Mouse (Mus musculus): ENCODE data around the gene Dapk3. TPM values are rescaled to one million over a fixed set of nuclear protein-coding genes. Genes with fewer than 3 reads are reported as not detected.

The Dapk3 gene
- polyA plus RNA-seq, 1 experiment from 2014 or later = 45.7 TPM

DNA sequence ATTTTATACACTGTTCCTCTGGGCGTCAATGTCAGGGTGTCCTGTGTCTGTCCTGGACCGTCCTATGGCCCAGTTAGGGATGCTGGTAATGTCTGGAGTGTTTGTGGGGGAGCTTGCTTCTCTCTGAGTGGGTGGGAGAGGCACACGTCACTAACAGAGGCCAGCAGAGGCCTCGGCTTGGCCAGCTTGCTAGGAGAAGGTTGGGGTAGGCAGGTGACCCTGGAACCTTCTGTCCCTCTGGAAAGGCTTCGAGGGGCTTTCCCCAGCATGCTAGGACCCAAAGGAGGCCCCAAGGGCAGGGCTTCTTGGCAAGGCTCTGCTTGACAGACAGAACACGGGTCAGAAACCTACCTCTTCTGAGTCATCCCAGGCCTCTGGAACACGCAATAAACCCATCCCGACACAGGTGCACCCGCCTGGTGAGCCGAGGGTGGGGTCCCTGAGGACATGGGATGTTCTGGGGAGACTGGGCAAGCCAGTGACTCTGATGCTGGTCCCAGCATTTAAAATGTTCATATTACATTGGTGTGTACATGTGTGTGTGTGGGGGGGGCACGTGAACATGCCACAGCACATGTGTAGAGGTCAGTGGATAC, 13.8 kb downstream of the Dapk3 start:
- no peak for ATAC-seq (ENCODE audit: insufficient number of reproducible peaks, low FRiP score, low TSS enrichment, low read depth)
- no peak overlapping the region for H3K27ac ChIP-seq
- H3K9me3 ChIP-seq = no peaks in the 10 kb centered on the region
- no peak overlapping the region for H3K4me3 ChIP-seq
- H3K9ac ChIP-seq = no peak overlapping the region
- H3K36me3 ChIP-seq = no peaks in the 10 kb centered on the region; the same call in 1 of the 2 replicates
- no peak overlapping the region for H3K4me2 ChIP-seq
- WGBS = 61% methylated on average over 11 of the region's 11 CpGs
- peaks cover 24% of the 10 kb centered on the region for H3K4me1 ChIP-seq
- H3K27me3 ChIP-seq = peaks cover 59% of the 10 kb centered on the region

DNA sequence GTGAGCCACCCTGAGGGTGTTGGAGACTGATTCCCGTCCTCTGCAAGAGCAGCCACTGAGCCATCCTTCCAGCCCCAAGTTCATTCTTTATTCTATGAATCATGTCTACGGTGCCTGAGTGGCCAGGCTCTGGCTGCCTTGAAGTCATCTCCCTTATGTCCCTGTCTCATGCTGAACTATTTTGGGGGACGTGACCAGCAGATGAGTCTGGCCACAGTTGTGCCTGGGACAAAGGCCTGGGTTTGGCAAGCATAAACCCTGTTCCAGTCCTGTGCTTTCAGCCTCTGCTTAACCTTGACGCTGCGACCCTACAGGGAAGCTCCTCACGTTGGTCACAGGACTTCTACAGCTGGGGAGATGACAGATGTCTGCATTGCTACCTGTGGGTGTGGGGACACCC, 14.5 kb downstream of the Dapk3 start:
- H3K36me3 ChIP-seq = no peaks in the 10 kb centered on the region
- H3K4me1 ChIP-seq = peaks cover 20% of the 10 kb centered on the region
- no peak overlapping the region for H3K9ac ChIP-seq
- H3K4me3 ChIP-seq = no peak overlapping the region
- ATAC-seq (ENCODE audit: insufficient number of reproducible peaks, low FRiP score, low TSS enrichment, low read depth) = no peak
- WGBS = 57% methylated on average over 6 of the region's 6 CpGs
- no peak overlapping the region for H3K27ac ChIP-seq
- H3K9me3 ChIP-seq = no peaks in the 10 kb centered on the region
- H3K4me2 ChIP-seq = no peak overlapping the region
- peaks cover 59% of the 10 kb centered on the region for H3K27me3 ChIP-seq

DNA sequence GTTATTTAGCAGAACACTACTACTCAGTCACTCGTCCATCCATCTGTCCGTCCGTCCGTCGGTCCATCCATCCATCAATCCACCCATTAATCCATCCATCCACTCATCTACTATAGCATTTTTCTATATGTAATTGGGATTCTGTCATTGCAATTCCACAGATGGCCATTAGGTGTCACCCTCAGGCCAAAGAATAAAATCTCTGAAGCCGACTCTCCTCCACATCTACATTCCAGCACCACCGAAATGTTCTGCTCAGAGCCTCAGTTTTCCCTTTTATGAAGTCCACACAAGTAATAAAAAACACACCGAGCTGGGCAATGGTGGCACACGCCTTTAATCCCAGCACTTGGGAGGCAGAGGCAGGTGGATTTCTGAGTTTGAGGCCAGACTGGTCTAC, 15.4 kb downstream of the Dapk3 start:
- 1% methylated on average over 9 of the region's 9 CpGs for WGBS
- Histone ChIP-seq H3K27ac (no peak overlapping the region), H3K4me1 (peaks cover 14% of the 10 kb centered on the region), H3K4me2 (no peak overlapping the region), H3K4me3 (no peak overlapping the region), H3K27me3 (peaks cover 56% of the 10 kb centered on the region), H3K9ac (no peak overlapping the region), H3K9me3 (no peaks in the 10 kb centered on the region), H3K36me3 (no peaks in the 10 kb centered on the region)
- no peak for ATAC-seq (ENCODE audit: insufficient number of reproducible peaks, low FRiP score, low TSS enrichment, low read depth)

DNA sequence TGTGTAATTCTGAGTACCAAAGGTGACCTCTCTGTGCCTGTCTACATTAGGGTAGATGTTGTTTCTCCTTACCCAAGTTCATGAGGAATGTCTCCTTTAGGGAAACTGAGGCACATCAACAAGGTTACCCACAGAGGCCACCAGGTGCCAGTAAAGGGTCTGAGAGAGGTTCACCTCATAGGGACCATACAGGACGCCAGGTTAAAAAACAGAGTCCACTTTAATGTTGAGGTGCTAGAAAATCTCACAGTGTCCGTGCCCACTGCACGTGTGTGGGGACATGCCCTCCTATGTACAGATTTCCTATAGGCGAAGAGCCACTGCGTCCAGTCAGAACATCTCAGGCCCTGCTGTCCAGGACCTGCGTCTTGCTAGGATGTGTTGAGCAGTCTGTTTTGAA, 16.2 kb downstream of the Dapk3 start:
- Histone ChIP-seq H3K27ac (no peak overlapping the region), H3K36me3 (no peaks in the 10 kb centered on the region), H3K4me3 (no peak overlapping the region), H3K9ac (no peak overlapping the region), H3K4me2 (no peak overlapping the region), H3K9me3 (no peaks in the 10 kb centered on the region), H3K27me3 (peaks cover 51% of the 10 kb centered on the region), H3K4me1 (peaks cover 10% of the 10 kb centered on the region)
- ATAC-seq (ENCODE audit: insufficient number of reproducible peaks, low FRiP score, low TSS enrichment, low read depth) = no peak
- 85% methylated on average over 6 of the region's 6 CpGs for WGBS

DNA sequence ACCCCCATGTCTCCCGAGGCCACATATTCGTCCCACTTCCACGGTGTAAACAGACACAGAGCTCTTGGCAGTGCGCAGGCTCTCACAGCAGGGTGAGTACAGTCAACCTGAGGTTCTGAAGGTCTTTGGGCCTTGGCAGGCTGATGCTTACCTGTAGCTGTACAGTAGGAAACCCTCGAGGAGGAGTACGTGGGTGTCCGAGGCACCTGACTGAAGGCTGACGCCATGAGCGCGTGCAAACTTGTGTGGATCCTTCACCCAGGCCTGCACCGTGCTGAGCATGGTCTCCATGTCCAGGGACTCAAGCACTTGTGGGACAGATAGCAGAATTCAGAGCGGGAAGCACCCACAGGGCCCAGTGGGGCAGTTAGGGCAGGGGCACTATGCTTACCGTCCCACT, 17.3 kb downstream of the Dapk3 start:
- Histone ChIP-seq H3K9me3 (no peaks in the 10 kb centered on the region), H3K4me2 (no peak overlapping the region), H3K36me3 (no peaks in the 10 kb centered on the region), H3K27me3 (peaks cover 39% of the 10 kb centered on the region), H3K9ac (no peak overlapping the region), H3K4me3 (no peak overlapping the region), H3K27ac (no peak overlapping the region), H3K4me1 (0 out of 2 replicates have a peak, but pooled peaks cover 2% of the 10 kb centered on the region)
- ATAC-seq (ENCODE audit: insufficient number of reproducible peaks, low FRiP score, low TSS enrichment, low read depth) = no peak
- 83% methylated on average over 13 of the region's 13 CpGs for WGBS

DNA sequence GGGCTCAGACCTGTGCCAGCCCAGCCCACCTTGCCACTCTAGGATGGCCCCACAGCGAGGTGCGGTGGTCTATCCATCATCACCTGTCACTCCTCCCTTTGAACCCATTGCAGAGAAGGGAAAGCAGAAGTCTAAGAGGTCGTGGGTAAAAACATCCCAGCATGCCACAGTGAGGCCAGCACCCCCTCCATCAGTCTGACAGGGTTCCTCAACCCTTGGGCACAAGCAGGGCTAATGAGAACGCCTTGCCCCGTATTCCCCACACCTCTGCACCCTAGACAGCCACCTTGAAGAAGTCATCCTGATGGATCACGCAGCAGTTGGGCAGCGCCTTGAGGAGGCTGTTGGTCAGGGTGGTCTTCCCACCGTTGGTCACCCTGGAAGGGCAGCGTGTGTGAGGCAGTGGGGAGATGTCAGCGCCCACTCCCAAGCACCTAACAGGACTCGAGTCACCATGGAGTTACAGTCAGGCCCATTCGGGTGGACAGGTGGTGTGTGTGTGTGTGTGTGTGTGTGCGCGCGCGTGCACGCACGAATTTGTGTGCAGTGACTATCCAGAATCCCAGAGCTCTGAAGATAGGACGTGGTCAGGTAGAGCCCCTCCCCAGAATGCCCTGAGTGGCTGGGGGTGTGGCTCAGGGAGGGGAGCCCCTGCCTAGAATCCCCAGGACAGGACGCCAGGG, 17.9 kb downstream of the Dapk3 start:
- no peaks in the 10 kb centered on the region for H3K36me3 ChIP-seq
- H3K9me3 ChIP-seq = no peaks in the 10 kb centered on the region
- no peak overlapping the region for H3K9ac ChIP-seq
- 73% methylated on average over 20 of the region's 20 CpGs for WGBS
- no peak overlapping the region for H3K4me2 ChIP-seq
- no peak overlapping the region for H3K27ac ChIP-seq
- H3K4me1 ChIP-seq = 0 out of 2 replicates have a peak, but pooled peaks cover 2% of the 10 kb centered on the region
- H3K4me3 ChIP-seq = no peak overlapping the region
- no peak for ATAC-seq (ENCODE audit: insufficient number of reproducible peaks, low FRiP score, low TSS enrichment, low read depth)
- peaks cover 33% of the 10 kb centered on the region for H3K27me3 ChIP-seq

DNA sequence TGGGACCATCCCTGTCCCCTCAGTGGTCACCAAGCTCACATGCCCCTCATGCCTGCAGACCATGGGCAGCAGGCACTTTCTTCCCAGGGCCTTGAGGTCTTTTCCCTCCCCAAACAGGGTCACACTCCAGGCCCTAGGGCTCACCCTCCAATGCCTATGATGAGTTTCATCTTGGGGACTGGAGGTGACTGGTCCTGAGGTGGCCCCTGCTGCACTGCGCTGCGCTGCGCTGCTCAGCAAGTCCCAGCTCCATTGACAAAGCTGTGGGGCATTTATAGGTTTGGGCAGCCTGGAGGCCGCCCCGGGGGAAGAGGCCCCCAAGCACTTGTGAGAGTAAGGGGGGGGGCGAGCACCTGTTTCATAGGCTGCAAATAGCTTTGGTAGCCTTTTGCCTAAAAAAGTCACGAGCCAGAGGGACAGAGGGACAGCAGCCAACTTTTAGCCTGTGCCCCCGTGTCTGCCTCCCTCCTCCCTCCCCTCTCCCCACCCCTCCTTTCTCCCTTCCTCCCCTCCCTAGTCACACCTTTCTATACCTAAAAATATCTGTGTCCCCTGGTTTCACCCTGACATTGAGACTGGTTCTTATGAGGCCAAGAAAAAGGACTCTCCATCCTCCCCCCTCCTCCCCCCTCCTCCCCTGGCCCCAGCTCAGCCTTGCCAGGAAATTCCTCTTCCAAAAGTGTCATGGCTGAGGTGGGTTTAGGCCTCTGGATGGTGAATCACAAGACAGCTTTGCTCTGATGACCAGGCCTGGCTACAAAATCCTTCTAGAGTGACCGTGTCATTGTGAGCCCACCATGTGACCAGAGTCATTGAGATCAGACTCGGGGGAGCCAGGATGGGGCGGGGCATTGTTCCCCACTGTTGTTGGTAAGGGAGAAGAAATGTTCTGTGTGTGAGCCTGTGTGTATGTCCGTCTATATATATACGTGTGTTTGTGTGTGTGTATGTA, 19.3 kb downstream of the Dapk3 start, which contains the start of gene Nmrk2:
Gene Nmrk2, minus strand, starts transcription at position 245 of the 952 bp plus-strand sequence.
- 61% methylated on average over 13 of the region's 13 CpGs for WGBS
- H3K9ac ChIP-seq = no peak within 1 kb of the TSS
- H3K27me3 ChIP-seq = peaks cover 23% of the 10 kb centered on the region
- no peak within 1 kb of the TSS for H3K4me3 ChIP-seq
- no peak within 1 kb of the TSS for H3K4me2 ChIP-seq
- ATAC-seq (ENCODE audit: insufficient number of reproducible peaks, low FRiP score, low TSS enrichment, low read depth) = no peak
- no peak within 1 kb of the TSS for H3K27ac ChIP-seq
- 0 out of 2 replicates have a peak, but pooled peaks cover 2% of the 10 kb centered on the region for H3K4me1 ChIP-seq
- no peaks in the 10 kb centered on the region for H3K36me3 ChIP-seq
- H3K9me3 ChIP-seq = no peaks in the 10 kb centered on the region

DNA sequence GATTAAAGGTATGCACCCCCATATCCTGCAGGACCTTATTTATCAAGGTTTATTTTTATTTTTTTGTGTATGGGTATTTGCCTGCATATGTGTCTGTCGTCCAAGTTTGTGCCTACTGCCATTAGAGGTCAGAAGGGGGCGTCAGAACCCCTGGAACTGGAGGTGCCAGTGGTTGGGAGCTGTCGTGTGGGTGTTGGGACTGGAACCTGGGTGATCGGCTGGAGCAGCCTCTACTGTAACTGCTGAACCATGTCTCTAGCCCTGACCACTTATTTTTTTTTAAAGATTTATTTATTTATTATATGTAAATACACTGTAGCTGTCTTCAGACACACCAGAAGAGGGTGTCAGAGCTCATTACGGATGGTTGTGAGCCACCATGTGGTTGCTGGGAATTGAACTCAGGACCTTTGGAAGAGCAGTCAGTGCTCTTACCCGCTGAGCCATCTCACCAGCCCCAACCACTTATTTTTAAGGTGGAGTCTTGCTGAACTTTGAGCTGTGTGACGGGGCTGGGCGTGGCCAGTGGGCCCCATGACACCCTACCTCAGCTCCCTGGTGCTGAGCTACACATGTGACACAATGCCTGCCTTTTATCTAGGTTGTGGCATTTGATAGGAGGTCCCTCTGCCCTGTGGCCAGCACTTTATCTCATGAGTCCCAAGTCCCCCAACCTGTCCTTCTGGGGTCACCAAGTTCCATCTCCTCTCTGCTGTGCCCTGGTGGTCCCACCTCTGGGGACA, 20.3 kb downstream of the Dapk3 start:
- H3K4me1 ChIP-seq = 0 out of 2 replicates have a peak, but pooled peaks cover 2% of the 10 kb centered on the region
- ATAC-seq (ENCODE audit: insufficient number of reproducible peaks, low FRiP score, low TSS enrichment, low read depth) = peak; percentile 4; the same call in 1 of the 2 replicates
- WGBS = 64% methylated on average over 8 of the region's 8 CpGs
- no peak overlapping the region for H3K27ac ChIP-seq
- no peak overlapping the region for H3K4me3 ChIP-seq
- H3K9ac ChIP-seq = no peak overlapping the region
- peaks cover 17% of the 10 kb centered on the region for H3K27me3 ChIP-seq
- H3K9me3 ChIP-seq = no peaks in the 10 kb centered on the region
- H3K4me2 ChIP-seq = no peak overlapping the region
- H3K36me3 ChIP-seq = no peaks in the 10 kb centered on the region

DNA sequence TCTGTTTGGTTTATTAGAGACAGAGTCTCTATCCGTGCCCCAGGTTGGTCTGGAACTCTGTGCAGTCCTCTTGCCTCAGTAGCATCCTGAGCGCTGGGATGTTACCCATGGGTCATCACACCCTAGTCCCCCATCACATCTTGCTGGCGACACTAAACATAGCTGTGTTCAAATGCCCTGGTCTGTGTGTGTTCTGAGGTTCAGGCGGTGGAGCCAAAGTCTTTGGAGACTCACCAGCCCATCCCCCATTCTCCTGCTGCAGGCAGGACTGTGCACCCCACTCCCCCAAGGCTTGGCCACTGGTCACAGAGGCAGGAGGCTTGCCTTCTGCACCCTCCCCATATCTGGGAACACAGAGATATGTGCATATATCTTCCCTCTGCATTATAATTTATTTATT, 21.3 kb downstream of the Dapk3 start:
- H3K36me3 ChIP-seq = no peaks in the 10 kb centered on the region
- H3K4me1 ChIP-seq = 0 out of 2 replicates have a peak, but pooled peaks cover 2% of the 10 kb centered on the region
- H3K9me3 ChIP-seq = no peaks in the 10 kb centered on the region
- no peak overlapping the region for H3K9ac ChIP-seq
- no peak overlapping the region for H3K27ac ChIP-seq
- peaks cover 14% of the 10 kb centered on the region for H3K27me3 ChIP-seq
- 70% methylated on average over 4 of the region's 4 CpGs for WGBS
- no peak for ATAC-seq (ENCODE audit: insufficient number of reproducible peaks, low FRiP score, low TSS enrichment, low read depth)
- H3K4me3 ChIP-seq = no peak overlapping the region
- no peak overlapping the region for H3K4me2 ChIP-seq

DNA sequence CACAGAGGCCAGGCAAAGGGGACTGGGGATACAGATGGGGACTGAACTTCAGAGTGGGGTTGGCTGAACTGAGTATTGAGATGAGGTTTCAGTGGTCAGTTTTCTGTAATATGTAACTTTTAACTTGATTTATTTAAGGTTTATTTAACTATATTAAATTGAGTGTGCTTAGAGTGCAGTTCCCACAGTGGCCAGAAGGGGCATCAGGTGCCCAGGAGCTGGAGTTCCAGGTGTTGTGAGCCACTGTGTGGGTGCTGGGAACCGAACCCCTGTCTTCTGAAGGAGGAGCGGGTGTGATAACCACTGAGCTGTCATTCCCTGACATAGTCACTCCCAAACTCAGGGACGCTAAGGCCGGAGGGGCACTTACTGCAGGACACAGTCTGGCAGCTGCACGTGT, 27.3 kb downstream of the Dapk3 start:
- Histone ChIP-seq H3K9me3 (no peaks in the 10 kb centered on the region), H3K4me2 (no peak overlapping the region), H3K27me3 (peaks cover 3% of the 10 kb centered on the region; the same call in 1 of the 2 replicates), H3K9ac (no peak overlapping the region), H3K36me3 (no peaks in the 10 kb centered on the region), H3K27ac (no peak overlapping the region), H3K4me1 (no peaks in the 10 kb centered on the region), H3K4me3 (no peak overlapping the region)
- ATAC-seq (ENCODE audit: insufficient number of reproducible peaks, low FRiP score, low TSS enrichment, low read depth) = no peak
- WGBS = 93% methylated on average over 5 of the region's 5 CpGs

DNA sequence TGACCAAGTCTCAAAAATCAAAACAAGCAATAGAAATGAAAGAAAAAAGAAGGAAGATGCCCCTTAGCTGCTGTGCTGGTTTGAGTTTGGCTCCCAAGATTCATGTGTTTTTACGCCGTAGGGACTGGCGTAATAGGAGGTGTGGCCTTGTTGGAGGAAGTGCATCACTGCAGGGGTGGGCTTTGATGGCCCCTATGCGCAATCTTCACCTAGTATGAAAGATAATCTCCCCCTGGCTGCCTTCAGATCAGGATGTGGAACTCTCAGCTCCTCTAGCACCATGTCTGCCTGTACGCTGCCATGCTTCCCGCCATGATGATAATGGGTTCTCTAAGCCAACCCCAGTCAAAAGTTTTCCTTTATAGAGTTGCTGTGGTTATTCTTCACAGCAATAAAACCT, 33.5 kb downstream of the Dapk3 start:
- Histone ChIP-seq H3K36me3 (no peaks in the 10 kb centered on the region), H3K4me3 (no peak overlapping the region), H3K4me2 (no peak overlapping the region), H3K4me1 (peaks cover 3% of the 10 kb centered on the region; the same call in 1 of the 2 replicates), H3K27me3 (0 out of 2 replicates have a peak, but pooled peaks cover 9% of the 10 kb centered on the region), H3K9ac (no peak overlapping the region), H3K9me3 (no peaks in the 10 kb centered on the region), H3K27ac (no peak overlapping the region)
- WGBS = 77% methylated on average over 6 of the region's 6 CpGs
- no peak for ATAC-seq (ENCODE audit: insufficient number of reproducible peaks, low FRiP score, low TSS enrichment, low read depth)
